Mouse (Mus musculus) liver, embryonic 11.5 days (tissue): Measurements from ENCODE around the gene Tex33. TPM values are rescaled to one million over a fixed set of nuclear protein-coding genes. Genes with fewer than 3 reads are reported as not detected.

Experiments used
- ATAC-seq: fragments of 200-750 bp; cut with Nextera tagmentation; replicated peaks from 2 replicates; pipeline ENCODE4 v1.8.0; 2017; ENCODE audit warnings: moderate number of reproducible peaks, mild to moderate bottlenecking, moderate TSS enrichment, moderate library complexity; ENCODE audit not compliant: low FRiP score
- DNase-seq: peaks from one replicate; pipeline ENCODE4 v3.0.0-alpha.2; 2017; ENCODE audit warnings: low spot score
- H3K27ac ChIP-seq: fragments of 300-500 bp; sonication (generic); 2 replicates; pipeline ENCODE4 v1.5.1; 2014; ENCODE audit warnings: mild to moderate bottlenecking, low read depth, low read length, control low read depth
- H3K27me3 ChIP-seq: fragments of 300-500 bp; sonication (generic); replicated peaks from 2 replicates; pipeline ENCODE4 v1.6.1; 2014; ENCODE audit warnings: low read length, mixed read lengths; ENCODE audit not compliant: control insufficient read depth, insufficient read depth
- H3K36me3 ChIP-seq: fragments of 300-500 bp; sonication (generic); 2 replicates; pipeline ENCODE4 v1.6.1; 2014; ENCODE audit warnings: mild to moderate bottlenecking, low read length, moderate library complexity, mixed read lengths; ENCODE audit not compliant: control insufficient read depth, insufficient read depth
- H3K4me1 ChIP-seq: fragments of 300-500 bp; sonication (generic); replicated peaks from 2 replicates; pipeline ENCODE4 v1.6.1; 2014; ENCODE audit warnings: low read length, mixed read lengths; ENCODE audit not compliant: control insufficient read depth, insufficient read depth
- H3K4me2 ChIP-seq: fragments of 300-500 bp; sonication (generic); 2 replicates; pipeline ENCODE4 v1.6.1; 2014; ENCODE audit warnings: mild to moderate bottlenecking, control low read depth, moderate library complexity
- H3K4me3 ChIP-seq: fragments of 300-500 bp; sonication (generic); 2 replicates; pipeline ENCODE4 v1.5.1; 2014; ENCODE audit warnings: low read depth, low read length, control low read depth
- H3K9ac ChIP-seq: fragments of 300-500 bp; sonication (generic); 2 replicates; pipeline ENCODE4 v1.6.1; 2014; ENCODE audit warnings: low read depth, low read length, control low read depth
- H3K9me3 ChIP-seq: fragments of 300-500 bp; sonication (generic); 2 replicates; pipeline ENCODE4 v1.6.1; 2016; ENCODE audit warnings: low read length, inconsistent platforms, mixed read lengths; ENCODE audit not compliant: control insufficient read depth
- WGBS: fragments of 180-500 bp; shearing (Covaris S2); extraction: QIAGEN DNeasy Blood & Tissue Kit; methylation state at CpG from one replicate; pipeline ENCODE4 v1.1.7; 2014; 5-methylcytosine and 5-hydroxymethylcytosine counted together
- polyA plus RNA-seq: library from polyadenylated mRNA; unstranded; fragments of >200 nt; fragmentation: Nextera tagmentation; extraction: Ambion mirVana; gene quantifications from 2 replicates; pipeline ENCODE4 v1.2.1, GENCODE M21; 2014

The Tex33 gene
- polyA plus RNA-seq, 1 experiment from 2014 or later, result not detected

- H3K4me2 ChIP-seq, result peak within 1 kb of the TSS; percentile 92
- under 1% methylated on average over 40 of the region's 40 CpGs for WGBS
- DNase-seq (peak; percentile 88), ATAC-seq (peak; percentile 87)
- H3K9ac ChIP-seq, result peak within 1 kb of the TSS; percentile 86
- peak within 1 kb of the TSS; percentile 98 for H3K27ac ChIP-seq
- H3K27me3 ChIP-seq, result peaks cover 28% of the 10 kb centered on the region
- H3K36me3 ChIP-seq, result no peaks in the 10 kb centered on the region
- H3K4me3 ChIP-seq, result peak within 1 kb of the TSS; percentile 78
- H3K9me3 ChIP-seq, result no peaks in the 10 kb centered on the region
- peaks cover 57% of the 10 kb centered on the region for H3K4me1 ChIP-seq
These were observed 10.7 kb upstream of the Tex33 start, which contains the start of gene Mpst for GRCm38 (mm10) chr15:78406293-78406934. TSS of gene Mpst (plus strand) at chr15:78406416.

DNA sequence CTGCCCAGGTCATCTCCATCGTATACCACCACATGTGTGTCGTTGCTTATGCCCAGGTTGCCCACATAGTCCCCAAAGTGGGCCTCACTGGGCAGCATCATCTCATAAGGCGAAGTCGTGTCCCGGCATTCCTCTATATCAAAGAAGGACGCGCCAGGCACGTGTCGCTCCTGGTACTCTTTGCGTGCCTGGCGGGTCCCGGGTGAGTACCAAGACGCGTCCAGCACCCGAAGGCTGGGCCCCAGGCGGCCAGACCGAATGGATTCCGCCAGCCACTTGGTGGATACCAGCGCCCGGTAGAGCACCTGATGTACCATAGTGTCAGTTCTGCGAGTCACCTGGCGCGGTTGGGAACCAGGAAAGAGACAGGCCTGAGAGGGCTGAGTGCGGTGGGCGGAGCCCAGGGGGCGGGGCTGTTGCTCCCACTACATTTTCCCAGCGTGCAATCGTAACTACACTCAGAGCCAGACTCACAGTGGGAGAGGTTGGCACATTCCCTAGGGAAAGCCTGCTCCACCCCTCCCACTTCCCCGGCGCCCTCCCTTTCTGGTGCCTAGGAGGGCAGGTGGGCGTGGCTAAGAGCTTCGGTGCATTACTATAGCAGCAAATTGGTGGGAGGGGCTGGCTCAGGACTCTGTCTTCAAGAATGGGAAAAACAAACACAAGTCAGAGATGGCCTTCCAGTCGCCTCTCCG lies 10.0 kb upstream of the Tex33 start, which contains the start of gene Tst:
TSS of gene Tst (minus strand) at position 391 of the 695 bp plus-strand sequence.
- H3K4me2 ChIP-seq, result peak within 1 kb of the TSS; percentile 92
- H3K27me3 ChIP-seq, result peaks cover 20% of the 10 kb centered on the region
- H3K27ac ChIP-seq, result peak within 1 kb of the TSS; percentile 98
- ATAC-seq, result peak; percentile 68
- no peaks in the 10 kb centered on the region for H3K36me3 ChIP-seq
- WGBS, result 3% methylated on average over 34 of the region's 34 CpGs
- no peaks in the 10 kb centered on the region for H3K9me3 ChIP-seq
- H3K9ac ChIP-seq, result peak within 1 kb of the TSS; percentile 86
- DNase-seq, result peak; percentile 81
- H3K4me3 ChIP-seq, result peak within 1 kb of the TSS; percentile 78
- H3K4me1 ChIP-seq, result peaks cover 52% of the 10 kb centered on the region

DNA sequence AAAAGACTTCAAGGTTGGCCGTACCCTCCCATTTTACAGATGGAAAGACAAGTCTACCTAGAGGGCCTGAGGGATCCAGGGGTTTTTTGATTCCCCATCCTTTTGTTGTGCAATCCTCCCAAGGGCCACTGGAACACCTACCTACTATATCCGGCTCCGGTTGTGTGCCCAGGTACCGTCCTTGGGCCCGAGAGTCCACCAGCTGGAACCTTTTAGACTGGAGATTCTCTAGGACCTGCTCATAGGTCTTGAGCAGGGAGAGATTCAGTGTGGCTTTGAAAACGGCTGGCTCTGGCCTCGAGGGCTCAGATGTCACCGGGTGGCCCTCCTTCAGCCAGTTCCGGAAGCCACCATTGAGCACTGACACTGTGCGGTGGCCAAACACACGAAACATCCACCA lies 9.4 kb upstream of the Tex33 start:
- H3K36me3 ChIP-seq, result no peaks in the 10 kb centered on the region
- H3K4me1 ChIP-seq, result peaks cover 47% of the 10 kb centered on the region
- WGBS, result 52% methylated on average over 11 of the region's 11 CpGs
- H3K27me3 ChIP-seq, result peaks cover 14% of the 10 kb centered on the region
- H3K4me2 ChIP-seq, result peak overlapping the region; percentile 92
- DNase-seq (no peak), ATAC-seq (no peak)
- peak overlapping the region; percentile 78 for H3K4me3 ChIP-seq
- H3K27ac ChIP-seq, result peak overlapping the region; percentile 98
- peak overlapping the region; percentile 86 for H3K9ac ChIP-seq
- H3K9me3 ChIP-seq, result no peaks in the 10 kb centered on the region

- WGBS, result 62% methylated on average over 1 of the region's 1 CpGs
- no peak for DNase-seq
- Histone ChIP-seq H3K9me3 (no peaks in the 10 kb centered on the region), H3K9ac (peak overlapping the region; percentile 38), H3K4me2 (peak overlapping the region; percentile 92), H3K27ac (peak overlapping the region; percentile 60), H3K4me1 (peaks cover 37% of the 10 kb centered on the region), H3K27me3 (peaks cover 3% of the 10 kb centered on the region), H3K4me3 (peak overlapping the region; percentile 18), H3K36me3 (no peaks in the 10 kb centered on the region)
- ATAC-seq, result no peak
These were observed 8.2 kb upstream of the Tex33 start for GRCm38 (mm10) chr15:78403896-78404295.

DNA sequence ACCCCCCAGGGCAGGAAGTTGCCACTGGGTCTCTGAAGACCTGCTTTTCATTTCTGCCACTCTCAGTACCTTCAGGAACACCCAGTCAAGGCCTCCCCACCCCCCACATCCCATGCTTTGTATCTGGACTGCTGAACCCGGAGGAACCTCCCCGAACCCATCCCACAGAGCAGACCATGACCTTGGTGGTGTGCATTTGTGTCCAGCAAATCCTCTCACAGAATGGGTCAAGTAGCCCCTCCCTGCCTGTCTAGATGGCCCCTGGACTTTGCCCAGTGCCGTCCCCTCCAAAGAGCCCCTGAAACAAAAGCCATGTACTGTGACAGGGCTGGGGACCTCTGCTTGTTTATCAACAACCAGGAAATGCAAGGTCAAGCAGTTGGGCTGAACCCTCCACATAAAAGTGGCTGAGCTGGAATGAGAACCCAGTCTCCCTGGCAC lies 7.6 kb upstream of the Tex33 start:
- Histone ChIP-seq H3K27me3 (no peaks in the 10 kb centered on the region), H3K9me3 (no peaks in the 10 kb centered on the region), H3K4me3 (peak overlapping the region; percentile 18), H3K27ac (peak overlapping the region; percentile 60), H3K4me2 (peak overlapping the region; percentile 92), H3K9ac (peak overlapping the region; percentile 38), H3K36me3 (no peaks in the 10 kb centered on the region), H3K4me1 (peaks cover 37% of the 10 kb centered on the region)
- no peak for ATAC-seq
- WGBS, result 51% methylated on average over 3 of the region's 3 CpGs
- DNase-seq, result peak; percentile 44

- no peaks in the 10 kb centered on the region for H3K36me3 ChIP-seq
- peaks cover 32% of the 10 kb centered on the region for H3K4me1 ChIP-seq
- H3K4me3 ChIP-seq, result no peak overlapping the region
- H3K9me3 ChIP-seq, result no peaks in the 10 kb centered on the region
- no peaks in the 10 kb centered on the region for H3K27me3 ChIP-seq
- H3K4me2 ChIP-seq, result peak overlapping the region; percentile 92
- ATAC-seq, result no peak
- H3K9ac ChIP-seq, result peak overlapping the region; percentile 37
- H3K27ac ChIP-seq, result peak overlapping the region; percentile 60
- DNase-seq, result no peak
- 78% methylated on average over 7 of the region's 7 CpGs for WGBS
These were observed 6.7 kb upstream of the Tex33 start for GRCm38 (mm10) chr15:78402423-78402822.

GRCm38 (mm10) chr15:78401921-78402320 lies 6.2 kb upstream of the Tex33 start:
- H3K27ac ChIP-seq, result peak overlapping the region; percentile 60; the same call in 1 of the 2 replicates
- peaks cover 28% of the 10 kb centered on the region for H3K4me1 ChIP-seq
- no peak overlapping the region; the same call in 1 of the 2 replicates for H3K4me2 ChIP-seq
- DNase-seq (no peak), ATAC-seq (no peak)
- no peaks in the 10 kb centered on the region for H3K9me3 ChIP-seq
- WGBS, result 59% methylated on average over 4 of the region's 4 CpGs
- H3K27me3 ChIP-seq, result no peaks in the 10 kb centered on the region
- no peaks in the 10 kb centered on the region for H3K36me3 ChIP-seq
- H3K4me3 ChIP-seq, result no peak overlapping the region
- no peak overlapping the region for H3K9ac ChIP-seq

DNA sequence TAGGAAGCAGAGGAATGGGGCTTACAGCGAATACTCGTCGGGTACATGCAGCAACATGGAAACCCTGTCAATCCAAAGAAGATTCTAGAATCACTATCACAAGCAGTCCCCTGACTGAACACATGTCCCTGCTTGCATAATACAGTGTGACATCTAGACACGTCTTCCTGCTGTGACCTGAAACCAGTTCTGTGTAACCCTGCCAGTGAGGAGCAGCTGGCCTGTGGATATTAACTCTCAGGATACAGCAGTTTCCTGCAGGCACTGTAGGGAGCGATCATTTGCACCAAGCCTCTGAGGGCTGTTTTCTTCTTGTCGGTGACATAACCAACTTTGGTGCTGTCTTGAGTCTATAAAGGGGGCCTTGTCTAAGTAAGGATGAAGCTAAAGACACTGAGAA lies 5.6 kb upstream of the Tex33 start:
- H3K27ac ChIP-seq, result peak overlapping the region; percentile 60; the same call in 1 of the 2 replicates

More for the DNA sequence above, 5.6 kb upstream of the Tex33 start:
- ATAC-seq (no peak), DNase-seq (no peak)
- no peaks in the 10 kb centered on the region for H3K27me3 ChIP-seq
- no peaks in the 10 kb centered on the region for H3K36me3 ChIP-seq
- no peaks in the 10 kb centered on the region for H3K9me3 ChIP-seq
- H3K4me3 ChIP-seq, result no peak overlapping the region
- WGBS, result 71% methylated on average over 6 of the region's 6 CpGs
- H3K4me2 ChIP-seq, result no peak overlapping the region
- no peak overlapping the region for H3K9ac ChIP-seq
- H3K4me1 ChIP-seq, result peaks cover 28% of the 10 kb centered on the region
